Mouse (Mus musculus) testis, adult 2 months (tissue): ENCODE results near the gene Dedd. TPM values are rescaled to one million over a fixed set of nuclear protein-coding genes. Genes with fewer than 3 reads are reported as not detected.

Experiments
- H3K27ac ChIP-seq: fragments of 200-500 bp; 2 replicates; pipeline ENCODE4 v1.5.1; 2012; ENCODE audit warnings: low read depth, low read length; ENCODE audit not compliant: control insufficient read depth, insufficient read depth
- H3K27me3 ChIP-seq: fragments of 200-500 bp; 2 replicates; pipeline ENCODE4 v1.6.1; 2012; ENCODE audit warnings: mild to moderate bottlenecking, low read length, moderate library complexity; ENCODE audit not compliant: control insufficient read depth, insufficient read depth
- H3K36me3 ChIP-seq: fragments of 200-500 bp; 2 replicates; pipeline ENCODE4 v1.6.1; 2012; ENCODE audit warnings: mild to moderate bottlenecking, low read length; ENCODE audit not compliant: control insufficient read depth, insufficient read depth
- H3K4me1 ChIP-seq: fragments of 200-500 bp; 2 replicates; pipeline ENCODE4 v1.6.1; 2012; ENCODE audit warnings: low read length; ENCODE audit not compliant: control insufficient read depth, insufficient read depth
- H3K4me3 ChIP-seq: fragments of 200-500 bp; 2 replicates; pipeline ENCODE4 v1.5.1; 2012; ENCODE audit warnings: low read depth, mild to moderate bottlenecking, low read length, moderate library complexity, mixed read lengths; ENCODE audit not compliant: control insufficient read depth
- CTCF ChIP-seq: fragments of 200-500 bp; IDR thresholded peaks from 2 replicates; pipeline ENCODE4 v1.5.1; 2012; ENCODE audit warnings: low read depth, mild to moderate bottlenecking, inconsistent platforms, low read length, moderate library complexity; ENCODE audit not compliant: control insufficient read depth, insufficient read depth, insufficient replicate concordance
- POLR2A ChIP-seq: fragments of 200-500 bp; IDR thresholded peaks from 2 replicates; pipeline ENCODE4 v1.6.1; 2012; ENCODE audit warnings: low read depth, mild to moderate bottlenecking, inconsistent platforms, low read length, moderate library complexity; ENCODE audit not compliant: control insufficient read depth
- polyA plus RNA-seq: library from polyadenylated mRNA; depleted of rRNA; stranded (reverse); fragments of >200 nt; gene quantifications from 2 replicates; pipeline ENCODE4 v1.2.3, GENCODE M21; 2012; rRNA removed

Gene Dedd
- polyA plus RNA-seq, result 158 and 176 TPM in 2 replicates

DNA sequence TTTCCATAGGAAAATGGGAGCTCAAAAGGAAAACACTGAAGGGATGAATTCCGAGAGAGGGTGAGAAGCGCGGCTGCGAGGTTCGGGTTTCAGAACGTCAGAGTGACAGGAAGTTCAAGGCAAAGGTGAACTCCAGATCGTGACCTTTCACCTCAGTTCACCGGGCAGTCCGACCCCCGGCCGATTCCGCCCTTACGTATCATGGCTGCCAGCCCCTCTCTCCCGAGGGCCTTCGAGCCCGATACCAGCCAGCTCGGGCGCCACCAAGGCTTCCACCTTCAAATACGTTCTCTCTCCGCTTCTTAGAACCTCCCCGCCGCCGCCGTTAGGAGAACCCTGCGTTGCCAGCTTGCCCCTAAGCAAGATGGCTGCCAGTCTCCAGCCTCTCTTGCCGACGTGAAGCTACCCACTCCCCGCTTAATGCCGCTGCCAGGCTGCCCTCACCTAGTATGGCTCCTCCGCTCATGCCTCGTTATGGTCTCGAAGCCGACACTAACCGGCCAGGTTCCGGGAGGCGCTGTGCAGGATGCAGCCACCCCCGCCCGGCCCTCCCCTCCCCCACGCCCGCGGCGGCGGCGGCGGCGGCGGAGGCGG, at the start of gene Dedd:
TSS of gene Dedd (plus strand) at position 307 of the 594 bp plus-strand sequence.
- Histone ChIP-seq H3K27ac (peak within 1 kb of the TSS; percentile 96), H3K27me3 (no peaks in the 10 kb centered on the region), H3K4me1 (peaks cover 8% of the 10 kb centered on the region), H3K36me3 (no peaks in the 10 kb centered on the region), H3K4me3 (peak within 1 kb of the TSS; percentile 92)
- peak; percentile 52 for TF ChIP-seq POLR2A
- no peak for TF ChIP-seq CTCF

DNA sequence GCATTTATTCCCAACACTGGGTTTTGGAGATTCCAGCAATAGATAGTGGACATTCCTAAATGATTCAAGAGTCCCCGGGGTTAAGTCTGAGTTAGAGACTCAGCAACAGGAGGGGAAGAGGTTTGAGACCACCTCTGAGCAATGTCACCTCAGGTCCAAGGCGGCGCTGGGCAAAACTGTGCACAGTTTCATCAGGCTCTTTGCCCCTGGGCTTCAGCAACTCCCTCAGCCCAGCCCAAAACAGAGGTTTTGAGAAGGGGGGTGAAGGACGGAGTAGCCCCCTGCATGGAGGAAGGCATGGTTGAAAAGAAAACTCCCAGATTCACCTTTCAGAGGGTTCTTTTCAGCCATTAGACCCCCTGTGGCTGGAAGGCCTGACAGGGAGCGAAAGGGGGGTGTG, 49.2 kb upstream of the Dedd start:
- Histone ChIP-seq H3K27me3 (no peaks in the 10 kb centered on the region), H3K36me3 (no peaks in the 10 kb centered on the region), H3K27ac (no peak overlapping the region)

DNA sequence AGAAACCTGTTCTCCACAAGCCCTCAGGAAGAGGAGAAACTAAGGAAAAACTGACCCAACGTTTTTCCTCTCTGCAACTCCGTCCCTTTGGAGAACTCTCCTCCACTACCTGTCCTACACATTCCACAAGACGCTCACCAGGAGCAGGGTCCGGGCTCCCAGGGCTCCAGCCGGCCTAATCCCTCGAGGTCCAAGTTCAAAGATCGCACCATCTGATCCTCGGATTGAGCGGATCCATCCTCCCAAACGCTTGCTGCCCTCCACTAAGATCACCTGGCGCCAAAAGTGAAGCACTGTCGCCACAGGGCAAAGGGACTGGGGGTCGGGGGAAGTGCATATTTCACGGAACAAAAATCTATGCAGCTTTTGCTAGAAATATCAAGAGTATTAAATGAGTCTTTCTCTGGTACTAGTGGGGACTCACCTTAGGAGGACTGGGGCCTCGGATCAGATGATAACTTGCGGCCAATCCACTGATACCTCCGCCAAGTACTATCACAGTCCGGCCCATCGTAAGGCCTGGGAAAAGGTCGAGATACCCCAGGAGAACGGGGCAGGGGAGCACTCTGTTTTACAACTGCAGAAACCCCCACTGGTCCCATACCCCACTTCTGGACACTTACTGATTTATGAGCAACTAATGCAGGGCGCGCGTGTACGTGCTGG, 48.6 kb upstream of the Dedd start:
- no peak overlapping the region; the same call in 1 of the 2 replicates for H3K27ac ChIP-seq
- no peaks in the 10 kb centered on the region for H3K36me3 ChIP-seq
- peak overlapping the region; percentile 96 for H3K4me3 ChIP-seq
- peaks cover 25% of the 10 kb centered on the region for H3K4me1 ChIP-seq
- H3K27me3 ChIP-seq, result no peaks in the 10 kb centered on the region
- no peak for TF ChIP-seq CTCF
- TF ChIP-seq POLR2A, result no peak

More for the DNA sequence above, 49.2 kb upstream of the Dedd start:
- Histone ChIP-seq H3K4me3 (no peak overlapping the region; the same call in 1 of the 2 replicates), H3K4me1 (peaks cover 19% of the 10 kb centered on the region)
- TF ChIP-seq CTCF (no peak), POLR2A (no peak)

DNA sequence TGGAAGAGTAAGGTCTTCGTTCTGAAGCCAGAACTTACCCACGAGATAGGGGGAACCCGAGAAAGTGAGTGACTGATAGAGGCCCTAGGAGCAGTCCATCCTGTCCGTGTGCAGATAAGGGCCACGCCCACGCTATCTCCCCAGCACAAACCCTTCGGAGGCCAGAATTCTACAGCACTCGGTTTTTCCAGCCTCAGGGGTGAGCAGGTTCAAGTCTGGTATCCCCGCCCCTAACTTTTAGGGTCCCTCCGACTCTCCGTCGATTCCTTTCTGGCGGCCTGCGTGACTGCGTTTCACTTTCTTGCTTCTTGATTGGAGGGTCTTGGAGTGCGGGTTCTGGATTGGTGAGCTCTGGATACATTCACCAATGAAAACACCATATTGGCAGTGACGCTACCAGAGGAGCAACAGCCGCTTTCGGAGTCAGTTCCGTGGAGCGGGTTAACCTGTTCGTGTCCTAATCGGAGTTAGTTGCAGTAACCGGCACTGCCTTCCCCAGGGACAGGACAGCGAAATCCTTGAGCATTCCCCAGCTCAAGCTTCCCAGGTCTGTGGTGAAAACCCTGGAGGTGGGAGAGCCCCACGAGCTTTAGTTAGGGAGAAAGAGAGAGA, 47.9 kb upstream of the Dedd start, which contains the start of gene Ppox:
TSS of gene Ppox (minus strand) at position 271 of the 612 bp plus-strand sequence.
- Histone ChIP-seq H3K4me1 (peaks cover 26% of the 10 kb centered on the region), H3K27me3 (no peaks in the 10 kb centered on the region), H3K27ac (peak within 1 kb of the TSS; percentile 95), H3K4me3 (peak within 1 kb of the TSS; percentile 96), H3K36me3 (no peaks in the 10 kb centered on the region)
- TF ChIP-seq CTCF (no peak), POLR2A (0 out of 2 replicates have a peak, but pooled peaks have one; percentile 26)

DNA sequence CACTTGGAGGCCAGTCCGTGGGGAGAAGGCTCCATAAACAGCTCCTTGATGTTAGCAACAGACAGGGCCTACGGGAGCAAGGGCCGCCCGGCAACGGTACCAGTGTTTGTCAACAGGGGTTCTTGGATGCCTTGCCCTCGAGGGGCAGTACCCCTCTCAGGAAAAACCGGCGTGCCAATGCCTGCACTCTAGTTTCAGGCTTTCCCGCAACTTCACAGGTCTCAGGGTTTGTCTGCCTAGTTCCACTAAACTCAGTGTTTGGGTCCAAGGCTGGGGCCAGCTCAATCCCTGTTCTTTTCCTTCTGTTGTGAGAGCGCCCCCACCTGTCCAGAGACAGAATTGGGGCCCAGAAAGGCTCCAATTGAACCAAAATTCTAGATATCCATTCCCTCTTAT, 47.4 kb upstream of the Dedd start:
- Histone ChIP-seq H3K4me1 (peaks cover 28% of the 10 kb centered on the region), H3K4me3 (peak overlapping the region; percentile 96), H3K27me3 (no peaks in the 10 kb centered on the region), H3K27ac (peak overlapping the region; percentile 95), H3K36me3 (no peaks in the 10 kb centered on the region)
- TF ChIP-seq CTCF (peak; percentile 48; the same call in 1 of the 2 replicates), POLR2A (no peak)

DNA sequence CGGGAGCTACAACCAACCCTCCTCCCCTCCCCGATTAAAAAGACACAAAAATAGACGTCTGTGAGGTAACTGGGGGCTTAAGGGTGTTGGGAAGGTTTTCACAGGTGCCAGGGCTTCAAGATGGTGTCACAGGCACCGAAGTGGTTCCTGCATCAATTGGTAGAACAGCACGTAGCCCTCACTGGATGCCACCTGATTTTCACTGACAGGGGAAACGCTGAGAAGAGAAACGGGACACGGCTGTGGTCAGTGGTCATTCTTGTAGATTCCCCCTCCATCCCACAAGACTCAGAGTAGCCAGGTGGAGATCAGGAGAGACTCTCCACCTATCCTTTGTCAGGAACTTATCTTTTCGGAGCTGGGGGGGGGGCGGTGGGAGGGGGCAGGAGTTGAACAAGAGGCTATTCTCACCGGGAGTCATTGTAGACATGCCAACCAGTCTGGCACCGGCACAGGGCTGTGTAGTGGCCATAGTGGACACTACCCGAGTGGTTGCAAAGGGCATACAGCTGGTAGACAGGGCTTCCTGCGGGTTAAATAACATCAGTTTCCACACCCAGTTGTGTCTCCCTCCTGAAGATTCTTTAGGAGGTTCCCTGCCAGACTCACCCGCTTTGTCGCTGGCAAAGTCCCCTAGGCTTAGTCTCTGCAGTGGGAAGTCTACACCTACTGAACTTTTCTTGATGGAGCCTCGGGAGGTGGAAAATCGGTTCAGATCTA, 46.7 kb upstream of the Dedd start:
- Histone ChIP-seq H3K4me3 (peak overlapping the region; percentile 96), H3K36me3 (no peaks in the 10 kb centered on the region), H3K27me3 (no peaks in the 10 kb centered on the region), H3K27ac (no peak overlapping the region), H3K4me1 (peaks cover 31% of the 10 kb centered on the region)
- TF ChIP-seq CTCF, result no peak
- TF ChIP-seq POLR2A, result no peak
